Mouse (Mus musculus): Measurements from ENCODE around the gene Arhgap28.

The Arhgap28 gene

GRCm38 (mm10) chr17:68003741-68004560, at the start of gene Arhgap28:
Gene Arhgap28, minus strand, starts transcription at chr17:68004120.
- peak; percentile 94 for DNase-seq (ENCODE audit: low read depth, low spot score)

- DNase-seq (ENCODE audit: low read depth, low spot score): no peak
Measured at GRCm38 (mm10) chr17:68046341-68046675, 42.4 kb upstream of the Arhgap28 start.

- DNase-seq (ENCODE audit: low read depth, low spot score): no peak
Measured at GRCm38 (mm10) chr17:68045655-68046340, 41.9 kb upstream of the Arhgap28 start.

GRCm38 (mm10) chr17:68042377-68042776, 38.5 kb upstream of the Arhgap28 start:
- no peak for DNase-seq (ENCODE audit: low read depth, low spot score)

- DNase-seq (ENCODE audit: low read depth, low spot score): no peak
Measured at GRCm38 (mm10) chr17:68037011-68037410, 33.1 kb upstream of the Arhgap28 start.

GRCm38 (mm10) chr17:68029495-68029894, 25.6 kb upstream of the Arhgap28 start:
- no peak for DNase-seq (ENCODE audit: low read depth, low spot score)

GRCm38 (mm10) chr17:68028519-68028918, 24.6 kb upstream of the Arhgap28 start:
- no peak for DNase-seq (ENCODE audit: low read depth, low spot score)

- no peak for DNase-seq (ENCODE audit: low read depth, low spot score)
Measured at GRCm38 (mm10) chr17:68024327-68024726, 20.4 kb upstream of the Arhgap28 start.

- DNase-seq (ENCODE audit: low read depth, low spot score): no peak
Measured at GRCm38 (mm10) chr17:68019466-68020065, 15.6 kb upstream of the Arhgap28 start.

GRCm38 (mm10) chr17:68017095-68017494, 13.2 kb upstream of the Arhgap28 start:
- no peak for DNase-seq (ENCODE audit: low read depth, low spot score)

- no peak for DNase-seq (ENCODE audit: low read depth, low spot score)
Measured at GRCm38 (mm10) chr17:68011606-68012005, 7.7 kb upstream of the Arhgap28 start.

GRCm38 (mm10) chr17:68010041-68010440, 6.1 kb upstream of the Arhgap28 start:
- DNase-seq (ENCODE audit: low read depth, low spot score): no peak

GRCm38 (mm10) chr17:68004581-68005330, 836 bp upstream of the Arhgap28 start:
- DNase-seq (ENCODE audit: low read depth, low spot score): no peak

GRCm38 (mm10) chr17:68002608-68003595, 1.0 kb downstream of the Arhgap28 start:
- no peak for DNase-seq (ENCODE audit: low read depth, low spot score)

GRCm38 (mm10) chr17:67999801-68000200, 4.1 kb downstream of the Arhgap28 start:
- no peak for DNase-seq (ENCODE audit: low read depth, low spot score)

- no peak for DNase-seq (ENCODE audit: low read depth, low spot score)
Measured at GRCm38 (mm10) chr17:67996769-67997155, 7.2 kb downstream of the Arhgap28 start.

- DNase-seq (ENCODE audit: low read depth, low spot score): no peak
Measured at GRCm38 (mm10) chr17:67996097-67996768, 7.7 kb downstream of the Arhgap28 start.

GRCm38 (mm10) chr17:67995277-67995819, 8.6 kb downstream of the Arhgap28 start:
- DNase-seq (ENCODE audit: low read depth, low spot score): no peak

- DNase-seq (ENCODE audit: low read depth, low spot score): no peak
Measured at GRCm38 (mm10) chr17:67994861-67995260, 9.1 kb downstream of the Arhgap28 start.
